Mouse (Mus musculus): Measurements from ENCODE around the gene Arl14ep.

Arl14ep gene

GRCm38 (mm10) chr2:106942451-106942850, 31.8 kb downstream of the Arl14ep start:
- DNase-seq: no peak

GRCm38 (mm10) chr2:106935681-106936080, 38.5 kb downstream of the Arl14ep start:
- DNase-seq: no peak

DNA sequence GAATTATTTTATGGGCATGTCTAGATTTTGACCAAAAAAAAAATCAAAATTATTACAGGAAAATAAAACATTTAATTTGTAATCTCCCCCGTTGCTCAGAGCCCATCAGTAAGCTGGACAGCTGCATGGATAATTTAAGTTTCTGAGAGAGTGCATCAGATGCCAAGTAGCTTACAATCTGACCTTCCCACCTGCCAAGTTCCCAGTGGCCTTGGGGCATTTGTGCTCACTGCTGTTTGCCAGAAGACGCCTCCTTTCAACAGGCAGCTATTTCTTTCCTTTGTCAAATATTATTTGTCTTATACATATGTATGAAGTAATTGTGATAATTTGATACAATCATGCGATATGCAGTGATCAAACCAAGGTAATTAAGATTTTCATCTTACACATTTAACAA, 44.3 kb downstream of the Arl14ep start:
- no peak for DNase-seq
